Mouse (Mus musculus): ENCODE results near the gene Celsr3. TPM values are rescaled to one million over a fixed set of nuclear protein-coding genes. Genes with fewer than 3 reads are reported as not detected.
A peak's percentile ranks its signal among the peaks of the same experiment; 100 is the strongest.

Gene Celsr3
- polyA plus RNA-seq, 1 experiment from 2014 or later, result 0.20 TPM

DNA sequence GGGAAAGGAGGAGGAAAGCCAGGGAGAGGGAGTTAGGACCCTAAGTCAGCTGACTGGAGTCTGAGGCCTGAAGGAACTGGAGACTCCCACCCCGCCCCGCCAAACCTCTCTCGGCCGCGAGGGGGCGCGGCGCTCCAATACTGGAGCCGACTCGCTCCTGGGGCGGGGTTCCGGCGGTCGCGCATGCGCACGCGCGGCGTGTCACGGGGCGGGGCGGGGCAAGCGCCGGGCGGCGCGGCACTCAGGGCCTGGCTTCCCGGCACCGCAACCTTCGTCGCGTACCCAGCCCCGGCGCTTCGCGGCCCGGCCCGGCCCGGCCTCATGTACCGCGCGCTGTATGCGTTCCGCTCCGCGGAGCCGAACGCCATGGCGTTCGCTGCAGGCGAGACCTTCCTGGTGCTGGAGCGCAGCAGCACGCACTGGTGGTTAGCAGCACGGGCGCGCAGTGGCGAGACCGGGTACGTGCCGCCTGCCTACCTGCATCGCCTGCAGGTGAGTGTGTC lies 17.9 kb upstream of the Celsr3 start, which contains the start of gene Nckipsd:
TSS of gene Nckipsd (plus strand) at position 206 of the 503 bp plus-strand sequence.
- Histone ChIP-seq H3K27ac (replicated peaks; ENCODE audit: low read depth, low read length) (no peak within 1 kb of the TSS), H3K4me3 (ENCODE audit: low read depth, low read length) (peak within 1 kb of the TSS; percentile 70), H3K4me2 (ENCODE audit: low read depth, severe bottlenecking) (peak within 1 kb of the TSS; percentile 91), H3K9me3 (ENCODE audit: control insufficient read depth, low read length) (no peaks in the 10 kb centered on the region), H3K27me3 (ENCODE audit: control insufficient read depth, insufficient read depth, low read length) (no peaks in the 10 kb centered on the region), H3K36me3 (ENCODE audit: control insufficient read depth, insufficient read depth, low read length) (peaks cover 14% of the 10 kb centered on the region), H3K4me1 (ENCODE audit: control insufficient read depth, insufficient read depth, low read length) (no peaks in the 10 kb centered on the region), H3K9ac (ENCODE audit: low read length) (peak within 1 kb of the TSS; percentile 83)
- under 1% methylated on average over 58 of the region's 62 CpGs for WGBS
- DNase-seq (ENCODE audit: low spot score), result peak; percentile 99
- ATAC-seq (ENCODE audit: insufficient number of reproducible peaks, low FRiP score, low TSS enrichment, low read depth), result peak; percentile 86

DNA sequence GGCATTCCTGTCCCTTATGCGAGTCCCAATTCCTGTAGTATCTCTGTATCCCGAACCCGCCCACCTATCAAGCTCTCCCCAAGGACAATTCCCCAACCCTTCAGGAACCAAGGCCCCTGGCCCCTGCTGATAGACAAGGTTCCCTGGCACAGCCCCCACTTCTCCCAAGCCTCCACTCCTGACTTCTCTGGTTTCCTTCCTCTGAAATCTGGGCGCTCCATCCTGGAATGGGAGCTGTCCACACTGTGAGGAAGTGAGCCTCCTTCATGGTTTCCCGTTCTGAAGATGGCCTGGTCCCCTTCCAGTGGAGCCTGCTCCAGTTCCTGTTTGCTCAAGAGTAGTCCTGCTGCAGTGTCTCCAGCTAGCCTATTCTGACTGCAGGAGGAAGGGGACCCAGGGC lies 16.9 kb upstream of the Celsr3 start:
- ATAC-seq (ENCODE audit: insufficient number of reproducible peaks, low FRiP score, low TSS enrichment, low read depth) (no peak), DNase-seq (ENCODE audit: low spot score) (no peak)
- Histone ChIP-seq H3K4me2 (ENCODE audit: low read depth, severe bottlenecking) (peak overlapping the region; percentile 91; the same call in 1 of the 2 replicates), H3K4me1 (ENCODE audit: control insufficient read depth, insufficient read depth, low read length) (no peaks in the 10 kb centered on the region), H3K27me3 (ENCODE audit: control insufficient read depth, insufficient read depth, low read length) (no peaks in the 10 kb centered on the region), H3K27ac (replicated peaks; ENCODE audit: low read depth, low read length) (no peak overlapping the region), H3K4me3 (ENCODE audit: low read depth, low read length) (peak overlapping the region; percentile 70), H3K9me3 (ENCODE audit: control insufficient read depth, low read length) (no peaks in the 10 kb centered on the region), H3K36me3 (ENCODE audit: control insufficient read depth, insufficient read depth, low read length) (peaks cover 14% of the 10 kb centered on the region), H3K9ac (ENCODE audit: low read length) (no peak overlapping the region)
- 57% methylated on average over 5 of the region's 5 CpGs for WGBS

DNA sequence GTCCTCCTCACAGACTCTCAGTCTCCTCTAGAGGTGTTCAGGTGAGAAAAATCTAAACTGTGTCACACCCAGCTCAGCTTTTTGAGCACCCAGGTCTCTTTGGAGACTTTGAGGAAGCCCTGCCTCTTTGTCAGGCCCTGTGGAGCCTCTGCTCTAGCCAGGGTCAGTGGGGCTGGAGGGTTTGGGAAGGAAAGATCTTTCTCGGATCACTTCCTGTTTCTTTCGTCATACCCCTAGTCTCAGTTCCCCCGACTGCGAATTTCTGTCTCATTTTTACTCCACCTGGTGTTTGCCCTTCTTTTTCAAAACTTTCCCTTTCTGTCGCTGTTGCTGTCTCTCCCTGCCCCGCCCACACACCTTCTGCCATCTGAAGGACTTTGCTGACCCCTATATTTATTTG lies 16.4 kb upstream of the Celsr3 start:
- WGBS, result 87% methylated on average over 6 of the region's 6 CpGs
- Histone ChIP-seq H3K9me3 (ENCODE audit: control insufficient read depth, low read length) (no peaks in the 10 kb centered on the region), H3K9ac (ENCODE audit: low read length) (no peak overlapping the region), H3K27me3 (ENCODE audit: control insufficient read depth, insufficient read depth, low read length) (no peaks in the 10 kb centered on the region), H3K4me3 (ENCODE audit: low read depth, low read length) (no peak overlapping the region), H3K4me1 (ENCODE audit: control insufficient read depth, insufficient read depth, low read length) (no peaks in the 10 kb centered on the region), H3K4me2 (ENCODE audit: low read depth, severe bottlenecking) (no peak overlapping the region), H3K36me3 (ENCODE audit: control insufficient read depth, insufficient read depth, low read length) (peaks cover 14% of the 10 kb centered on the region), H3K27ac (replicated peaks; ENCODE audit: low read depth, low read length) (no peak overlapping the region)
- ATAC-seq (ENCODE audit: insufficient number of reproducible peaks, low FRiP score, low TSS enrichment, low read depth) (no peak), DNase-seq (ENCODE audit: low spot score) (no peak)

DNA sequence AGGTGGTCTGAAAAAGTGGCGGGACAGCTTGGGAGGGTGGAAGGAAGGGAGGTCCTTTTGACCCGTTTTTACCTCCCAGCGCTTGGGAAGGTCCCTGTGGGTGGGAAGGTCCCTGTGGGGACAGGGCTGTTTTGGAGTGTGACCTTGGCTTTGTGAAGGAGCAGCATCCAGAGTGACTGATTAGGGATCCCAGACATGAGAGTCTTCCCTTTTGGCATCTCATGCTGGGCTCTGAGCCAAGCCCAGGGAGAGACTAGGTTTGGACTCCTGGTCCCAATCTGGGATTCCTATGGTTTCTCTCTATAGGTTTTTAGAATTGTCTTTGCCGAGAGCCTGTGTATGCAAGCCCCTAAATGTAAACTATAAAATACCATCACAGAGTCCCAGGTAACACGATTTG lies 15.6 kb upstream of the Celsr3 start:
- Histone ChIP-seq H3K4me3 (ENCODE audit: low read depth, low read length) (no peak overlapping the region), H3K36me3 (ENCODE audit: control insufficient read depth, insufficient read depth, low read length) (peaks cover 16% of the 10 kb centered on the region), H3K4me2 (ENCODE audit: low read depth, severe bottlenecking) (no peak overlapping the region), H3K27me3 (ENCODE audit: control insufficient read depth, insufficient read depth, low read length) (no peaks in the 10 kb centered on the region), H3K4me1 (ENCODE audit: control insufficient read depth, insufficient read depth, low read length) (no peaks in the 10 kb centered on the region), H3K27ac (replicated peaks; ENCODE audit: low read depth, low read length) (no peak overlapping the region), H3K9me3 (ENCODE audit: control insufficient read depth, low read length) (no peaks in the 10 kb centered on the region), H3K9ac (ENCODE audit: low read length) (no peak overlapping the region)
- DNase-seq (ENCODE audit: low spot score) (no peak), ATAC-seq (ENCODE audit: insufficient number of reproducible peaks, low FRiP score, low TSS enrichment, low read depth) (no peak)
- WGBS, result 83% methylated on average over 5 of the region's 5 CpGs

DNA sequence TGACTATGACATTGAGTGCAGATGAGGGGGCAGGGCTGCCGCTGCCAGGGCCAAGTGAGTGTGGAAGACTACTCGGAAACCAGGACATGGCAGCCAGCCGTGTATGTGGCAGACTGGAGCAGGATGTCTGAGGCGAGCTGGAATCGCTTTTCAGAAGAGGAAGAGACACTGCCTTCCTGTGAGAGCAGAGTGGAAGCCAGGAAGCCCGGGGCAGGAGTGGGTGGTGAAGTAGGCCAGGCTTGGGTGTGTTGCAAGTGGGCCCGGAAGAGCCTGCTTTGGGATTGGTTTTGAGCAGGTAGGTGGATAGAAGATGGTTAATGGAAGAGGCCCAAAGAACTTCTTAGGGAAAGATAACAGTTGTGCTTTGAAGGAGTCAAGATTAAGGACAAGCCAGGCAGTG lies 10.6 kb upstream of the Celsr3 start:
- DNase-seq (ENCODE audit: low spot score) (no peak), ATAC-seq (ENCODE audit: insufficient number of reproducible peaks, low FRiP score, low TSS enrichment, low read depth) (no peak)
- Histone ChIP-seq H3K27me3 (ENCODE audit: control insufficient read depth, insufficient read depth, low read length) (no peaks in the 10 kb centered on the region), H3K4me2 (ENCODE audit: low read depth, severe bottlenecking) (no peak overlapping the region), H3K9me3 (ENCODE audit: control insufficient read depth, low read length) (no peaks in the 10 kb centered on the region), H3K36me3 (ENCODE audit: control insufficient read depth, insufficient read depth, low read length) (peaks cover 13% of the 10 kb centered on the region), H3K9ac (ENCODE audit: low read length) (no peak overlapping the region), H3K4me3 (ENCODE audit: low read depth, low read length) (no peak overlapping the region), H3K27ac (replicated peaks; ENCODE audit: low read depth, low read length) (no peak overlapping the region), H3K4me1 (ENCODE audit: control insufficient read depth, insufficient read depth, low read length) (no peaks in the 10 kb centered on the region)
- 90% methylated on average over 7 of the region's 7 CpGs for WGBS

DNA sequence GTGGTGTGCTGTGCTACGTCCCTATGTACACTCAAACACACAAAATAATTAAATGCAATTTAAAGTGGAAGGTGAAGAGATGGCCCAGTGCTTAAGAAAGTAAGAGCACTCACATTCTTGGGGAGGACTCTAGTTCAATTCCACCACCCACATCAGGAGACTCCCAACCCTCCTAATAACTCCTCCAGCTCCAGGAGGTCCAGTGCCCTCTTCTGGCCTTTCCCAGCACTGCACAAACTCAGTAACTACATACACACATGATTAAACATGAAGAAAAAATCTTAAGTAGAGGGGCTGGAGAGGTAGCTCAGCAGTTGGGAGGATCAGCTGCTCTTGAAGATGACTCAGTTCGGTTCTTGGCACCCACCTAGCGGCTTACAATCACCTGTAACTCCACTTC lies 6.6 kb upstream of the Celsr3 start:
- ATAC-seq (ENCODE audit: insufficient number of reproducible peaks, low FRiP score, low TSS enrichment, low read depth), result no peak
- Histone ChIP-seq H3K9ac (ENCODE audit: low read length) (no peak overlapping the region), H3K36me3 (ENCODE audit: control insufficient read depth, insufficient read depth, low read length) (peaks cover 11% of the 10 kb centered on the region; the same call in 1 of the 2 replicates), H3K27me3 (ENCODE audit: control insufficient read depth, insufficient read depth, low read length) (peaks cover 13% of the 10 kb centered on the region), H3K4me2 (ENCODE audit: low read depth, severe bottlenecking) (no peak overlapping the region), H3K9me3 (ENCODE audit: control insufficient read depth, low read length) (no peaks in the 10 kb centered on the region), H3K4me1 (ENCODE audit: control insufficient read depth, insufficient read depth, low read length) (no peaks in the 10 kb centered on the region), H3K4me3 (ENCODE audit: low read depth, low read length) (no peak overlapping the region), H3K27ac (replicated peaks; ENCODE audit: low read depth, low read length) (no peak overlapping the region)
- peak; percentile 65 for DNase-seq (ENCODE audit: low spot score)
- 67% methylated on average over 3 of the region's 3 CpGs for WGBS

DNA sequence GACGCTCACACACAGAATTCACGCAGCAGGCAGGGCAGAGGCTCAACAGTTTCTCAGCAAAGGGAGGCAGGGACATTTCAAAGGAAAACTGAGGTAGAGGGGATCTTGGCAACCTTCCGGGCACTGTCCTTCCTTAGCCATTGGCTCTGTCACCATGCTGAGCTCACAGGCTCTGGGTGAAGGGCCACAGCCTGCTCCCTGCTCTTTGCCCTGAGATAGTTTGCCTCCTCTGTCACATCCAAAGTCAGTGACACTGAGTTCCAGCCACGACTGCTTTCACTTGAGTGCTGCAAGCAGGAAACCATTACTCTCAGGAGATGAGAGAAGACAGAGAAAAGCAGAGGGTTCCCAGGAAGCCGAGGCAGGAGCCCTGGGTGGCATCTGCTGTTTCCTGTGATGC lies 6.0 kb upstream of the Celsr3 start:
- H3K4me3 ChIP-seq (ENCODE audit: low read depth, low read length), result no peak overlapping the region
- WGBS, result 68% methylated on average over 5 of the region's 5 CpGs

DNA sequence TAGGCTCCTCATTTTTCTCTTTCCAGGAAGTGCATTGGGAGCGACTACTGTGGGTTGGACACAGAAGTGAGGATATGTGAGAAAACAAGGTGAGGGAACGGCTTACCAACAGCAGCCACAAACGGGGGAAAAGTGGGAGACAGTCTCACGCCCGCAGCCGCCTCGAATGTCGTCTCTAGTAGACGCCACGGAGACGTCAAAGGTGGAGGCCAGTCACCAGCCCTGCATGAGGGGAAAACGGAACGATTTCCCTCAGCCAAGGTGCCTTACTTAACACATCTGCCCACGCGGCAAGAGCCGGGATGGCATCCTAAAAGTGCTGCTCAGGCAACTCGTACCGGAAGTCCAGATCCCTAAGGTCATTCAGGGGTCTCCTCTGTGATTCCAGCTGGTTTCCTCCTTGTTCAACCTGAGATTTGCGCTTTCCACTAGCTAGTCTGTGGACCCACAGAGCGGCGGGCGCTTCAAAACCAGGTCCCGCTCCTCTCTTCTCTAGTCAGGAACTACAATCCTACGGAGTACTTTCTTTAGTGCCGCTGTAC lies 1.9 kb upstream of the Celsr3 start:
- H3K4me2 ChIP-seq (ENCODE audit: low read depth, severe bottlenecking), result no peak overlapping the region
- 5% methylated on average over 25 of the region's 25 CpGs for WGBS
- H3K4me1 ChIP-seq (ENCODE audit: control insufficient read depth, insufficient read depth, low read length), result 0 out of 2 replicates have a peak, but pooled peaks cover 4% of the 10 kb centered on the region
- H3K9ac ChIP-seq (ENCODE audit: low read length), result no peak overlapping the region
- H3K9me3 ChIP-seq (ENCODE audit: control insufficient read depth, low read length), result no peaks in the 10 kb centered on the region
- DNase-seq (ENCODE audit: low spot score), result no peak
- H3K36me3 ChIP-seq (ENCODE audit: control insufficient read depth, insufficient read depth, low read length), result no peaks in the 10 kb centered on the region
- peaks cover 57% of the 10 kb centered on the region for H3K27me3 ChIP-seq (ENCODE audit: control insufficient read depth, insufficient read depth, low read length)
- no peak overlapping the region for H3K4me3 ChIP-seq (ENCODE audit: low read depth, low read length)
- no peak for ATAC-seq (ENCODE audit: insufficient number of reproducible peaks, low FRiP score, low TSS enrichment, low read depth)
- H3K27ac ChIP-seq (replicated peaks; ENCODE audit: low read depth, low read length), result no peak overlapping the region

More for the DNA sequence above, 6.0 kb upstream of the Celsr3 start:
- no peaks in the 10 kb centered on the region for H3K9me3 ChIP-seq (ENCODE audit: control insufficient read depth, low read length)
- peaks cover 9% of the 10 kb centered on the region; the same call in 1 of the 2 replicates for H3K36me3 ChIP-seq (ENCODE audit: control insufficient read depth, insufficient read depth, low read length)
- no peak overlapping the region for H3K27ac ChIP-seq (replicated peaks; ENCODE audit: low read depth, low read length)
- H3K4me2 ChIP-seq (ENCODE audit: low read depth, severe bottlenecking), result no peak overlapping the region
- no peak for DNase-seq (ENCODE audit: low spot score)
- no peaks in the 10 kb centered on the region for H3K4me1 ChIP-seq (ENCODE audit: control insufficient read depth, insufficient read depth, low read length)
- ATAC-seq (ENCODE audit: insufficient number of reproducible peaks, low FRiP score, low TSS enrichment, low read depth), result no peak
- no peak overlapping the region for H3K9ac ChIP-seq (ENCODE audit: low read length)
- peaks cover 18% of the 10 kb centered on the region for H3K27me3 ChIP-seq (ENCODE audit: control insufficient read depth, insufficient read depth, low read length)
